Mouse (Mus musculus): ENCODE measurements around the gene Rps6kb2. TPM values are rescaled to one million over a fixed set of nuclear protein-coding genes. Genes with fewer than 3 reads are reported as not detected.

The Rps6kb2 gene
- polyA plus RNA-seq, 1 experiment from 2014 or later = 45.7 TPM

- peak overlapping the region; percentile 67; the same call in 1 of the 2 replicates for H3K27ac ChIP-seq (ENCODE audit: low read depth, low read length)
Measured at GRCm38 (mm10) chr19:4121097-4121805, 41.9 kb downstream of the Rps6kb2 start.

GRCm38 (mm10) chr19:4120496-4120895, 42.7 kb downstream of the Rps6kb2 start:
- ATAC-seq (ENCODE audit: low FRiP score) (no peak), DNase-seq (ENCODE audit: low spot score) (no peak)
- Histone ChIP-seq H3K4me3 (ENCODE audit: low read depth, low read length) (peak overlapping the region; percentile 30), H3K27me3 (ENCODE audit: control insufficient read depth, insufficient read depth, low read length) (no peaks in the 10 kb centered on the region), H3K9ac (ENCODE audit: low read depth, low read length) (no peak overlapping the region), H3K4me2 (replicated peaks; ENCODE audit: low read depth, low read length) (peak overlapping the region; percentile 48; the same call in 1 of the 2 replicates), H3K36me3 (ENCODE audit: control insufficient read depth, insufficient read depth, low read length) (0 out of 2 replicates have a peak, but pooled peaks cover 2% of the 10 kb centered on the region), H3K9me3 (ENCODE audit: control insufficient read depth, low read length) (no peaks in the 10 kb centered on the region), H3K27ac (ENCODE audit: low read depth, low read length) (no peak overlapping the region), H3K4me1 (replicated peaks; ENCODE audit: control insufficient read depth, insufficient read depth, low read length) (0 out of 2 replicates have a peak, but pooled peaks cover 3% of the 10 kb centered on the region)
- 94% methylated on average over 2 of the region's 2 CpGs for WGBS

More at GRCm38 (mm10) chr19:4121097-4121805, 41.9 kb downstream of the Rps6kb2 start:
- Histone ChIP-seq H3K36me3 (ENCODE audit: control insufficient read depth, insufficient read depth, low read length) (no peaks in the 10 kb centered on the region), H3K9ac (ENCODE audit: low read depth, low read length) (peak overlapping the region; percentile 51), H3K27me3 (ENCODE audit: control insufficient read depth, insufficient read depth, low read length) (no peaks in the 10 kb centered on the region), H3K4me2 (replicated peaks; ENCODE audit: low read depth, low read length) (peak overlapping the region; percentile 48), H3K9me3 (ENCODE audit: control insufficient read depth, low read length) (no peaks in the 10 kb centered on the region), H3K4me1 (replicated peaks; ENCODE audit: control insufficient read depth, insufficient read depth, low read length) (0 out of 2 replicates have a peak, but pooled peaks cover 3% of the 10 kb centered on the region), H3K4me3 (ENCODE audit: low read depth, low read length) (peak overlapping the region; percentile 30)
- WGBS = 4% methylated on average over 38 of the region's 38 CpGs
- ATAC-seq (ENCODE audit: low FRiP score) (peak; percentile 77), DNase-seq (ENCODE audit: low spot score) (peak; percentile 99)

GRCm38 (mm10) chr19:4119716-4120487, 43.3 kb downstream of the Rps6kb2 start:
- H3K36me3 ChIP-seq (ENCODE audit: control insufficient read depth, insufficient read depth, low read length) = 0 out of 2 replicates have a peak, but pooled peaks cover 2% of the 10 kb centered on the region
- ATAC-seq (ENCODE audit: low FRiP score) (no peak), DNase-seq (ENCODE audit: low spot score) (no peak)
- H3K27me3 ChIP-seq (ENCODE audit: control insufficient read depth, insufficient read depth, low read length) = no peaks in the 10 kb centered on the region
- WGBS = 90% methylated on average over 6 of the region's 6 CpGs
- no peak overlapping the region for H3K4me2 ChIP-seq (replicated peaks; ENCODE audit: low read depth, low read length)
- no peak overlapping the region for H3K4me3 ChIP-seq (ENCODE audit: low read depth, low read length)
- H3K4me1 ChIP-seq (replicated peaks; ENCODE audit: control insufficient read depth, insufficient read depth, low read length) = 0 out of 2 replicates have a peak, but pooled peaks cover 3% of the 10 kb centered on the region
- no peak overlapping the region for H3K27ac ChIP-seq (ENCODE audit: low read depth, low read length)
- H3K9ac ChIP-seq (ENCODE audit: low read depth, low read length) = no peak overlapping the region
- no peaks in the 10 kb centered on the region for H3K9me3 ChIP-seq (ENCODE audit: control insufficient read depth, low read length)

- Histone ChIP-seq H3K4me3 (ENCODE audit: low read depth, low read length) (no peak overlapping the region), H3K4me2 (replicated peaks; ENCODE audit: low read depth, low read length) (no peak overlapping the region), H3K27ac (ENCODE audit: low read depth, low read length) (no peak overlapping the region), H3K27me3 (ENCODE audit: control insufficient read depth, insufficient read depth, low read length) (no peaks in the 10 kb centered on the region), H3K9me3 (ENCODE audit: control insufficient read depth, low read length) (no peaks in the 10 kb centered on the region), H3K4me1 (replicated peaks; ENCODE audit: control insufficient read depth, insufficient read depth, low read length) (0 out of 2 replicates have a peak, but pooled peaks cover 3% of the 10 kb centered on the region), H3K9ac (ENCODE audit: low read depth, low read length) (no peak overlapping the region), H3K36me3 (ENCODE audit: control insufficient read depth, insufficient read depth, low read length) (0 out of 2 replicates have a peak, but pooled peaks cover 2% of the 10 kb centered on the region)
- DNase-seq (ENCODE audit: low spot score) (no peak), ATAC-seq (ENCODE audit: low FRiP score) (no peak)
- 89% methylated on average over 2 of the region's 2 CpGs for WGBS
Measured at GRCm38 (mm10) chr19:4118350-4118749, 44.8 kb downstream of the Rps6kb2 start.

DNA sequence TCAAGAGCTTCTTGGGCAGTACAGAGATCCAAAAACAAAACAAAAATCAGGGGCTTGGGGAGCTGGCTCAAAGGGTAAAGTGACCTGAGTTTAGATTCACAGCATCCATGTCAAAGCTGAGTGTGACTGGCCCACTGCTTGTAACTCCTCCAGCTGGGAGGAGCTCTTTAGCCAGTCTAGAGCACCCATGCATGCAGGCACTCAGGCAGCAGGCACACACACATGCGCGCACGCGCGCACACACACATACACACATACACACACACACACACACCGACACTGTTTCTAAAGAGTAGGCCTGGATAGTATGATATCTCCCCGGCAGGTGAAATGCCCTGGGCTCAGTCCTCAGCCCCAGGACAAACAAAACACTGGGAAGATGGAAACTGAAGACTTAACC, 46.1 kb downstream of the Rps6kb2 start:
- no peak overlapping the region for H3K4me3 ChIP-seq (ENCODE audit: low read depth, low read length)
- H3K36me3 ChIP-seq (ENCODE audit: control insufficient read depth, insufficient read depth, low read length) = 0 out of 2 replicates have a peak, but pooled peaks cover 2% of the 10 kb centered on the region
- H3K27ac ChIP-seq (ENCODE audit: low read depth, low read length) = no peak overlapping the region
- no peak overlapping the region for H3K9ac ChIP-seq (ENCODE audit: low read depth, low read length)
- ATAC-seq (ENCODE audit: low FRiP score) = no peak
- no peak for DNase-seq (ENCODE audit: low spot score)
- H3K4me2 ChIP-seq (replicated peaks; ENCODE audit: low read depth, low read length) = no peak overlapping the region
- WGBS = 97% methylated on average over 7 of the region's 7 CpGs
- no peaks in the 10 kb centered on the region for H3K9me3 ChIP-seq (ENCODE audit: control insufficient read depth, low read length)
- 0 out of 2 replicates have a peak, but pooled peaks cover 3% of the 10 kb centered on the region for H3K4me1 ChIP-seq (replicated peaks; ENCODE audit: control insufficient read depth, insufficient read depth, low read length)
- no peaks in the 10 kb centered on the region for H3K27me3 ChIP-seq (ENCODE audit: control insufficient read depth, insufficient read depth, low read length)

DNA sequence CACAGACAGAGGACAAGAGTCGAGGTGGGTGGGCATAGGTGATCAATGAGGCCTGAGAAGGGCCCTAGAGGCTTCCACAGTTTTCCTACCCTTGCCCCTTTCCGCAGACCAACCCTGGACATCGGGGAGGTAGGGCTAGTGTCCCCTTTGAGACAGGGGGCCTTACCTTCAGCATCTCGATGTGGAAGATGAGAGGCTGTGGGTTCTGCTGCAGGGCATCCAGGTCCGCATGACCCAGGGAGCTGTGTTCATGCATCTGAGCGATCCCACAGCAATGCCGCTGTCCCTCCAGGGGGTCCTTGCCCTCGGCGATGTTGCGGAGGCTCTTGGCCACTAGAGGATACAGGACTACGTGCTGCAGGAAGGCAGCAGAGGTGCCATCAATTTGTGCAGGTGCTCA, 47.3 kb downstream of the Rps6kb2 start:
- WGBS = 88% methylated on average over 11 of the region's 11 CpGs
- 0 out of 2 replicates have a peak, but pooled peaks cover 3% of the 10 kb centered on the region for H3K4me1 ChIP-seq (replicated peaks; ENCODE audit: control insufficient read depth, insufficient read depth, low read length)
- H3K4me3 ChIP-seq (ENCODE audit: low read depth, low read length) = no peak overlapping the region
- H3K4me2 ChIP-seq (replicated peaks; ENCODE audit: low read depth, low read length) = no peak overlapping the region
- DNase-seq (ENCODE audit: low spot score) = no peak
- H3K27ac ChIP-seq (ENCODE audit: low read depth, low read length) = no peak overlapping the region
- H3K36me3 ChIP-seq (ENCODE audit: control insufficient read depth, insufficient read depth, low read length) = 0 out of 2 replicates have a peak, but pooled peaks cover 2% of the 10 kb centered on the region
- H3K9ac ChIP-seq (ENCODE audit: low read depth, low read length) = no peak overlapping the region
- H3K27me3 ChIP-seq (ENCODE audit: control insufficient read depth, insufficient read depth, low read length) = no peaks in the 10 kb centered on the region
- no peak for ATAC-seq (ENCODE audit: low FRiP score)
- no peaks in the 10 kb centered on the region for H3K9me3 ChIP-seq (ENCODE audit: control insufficient read depth, low read length)

DNA sequence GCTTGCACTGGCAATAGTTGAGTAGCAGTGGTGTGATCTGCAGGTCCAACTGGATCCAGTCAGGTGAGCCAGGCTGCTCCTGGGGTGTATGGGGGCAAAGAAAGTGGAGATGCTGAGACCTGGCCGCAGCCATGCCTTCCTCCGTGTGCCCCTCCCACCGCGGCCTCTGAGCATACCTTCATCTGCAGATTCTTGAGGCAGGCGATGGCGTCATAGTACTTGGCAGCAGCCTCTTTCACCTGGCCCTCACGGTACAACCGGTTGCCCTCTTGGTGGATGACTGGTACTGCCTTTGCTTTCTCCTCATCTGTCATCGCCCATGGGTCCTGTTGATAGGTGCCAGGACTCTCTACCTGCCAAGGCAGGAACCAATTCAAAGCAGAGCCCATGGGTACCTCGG, 48.0 kb downstream of the Rps6kb2 start:
- H3K4me3 ChIP-seq (ENCODE audit: low read depth, low read length) = no peak overlapping the region
- no peak overlapping the region for H3K9ac ChIP-seq (ENCODE audit: low read depth, low read length)
- no peaks in the 10 kb centered on the region for H3K4me1 ChIP-seq (replicated peaks; ENCODE audit: control insufficient read depth, insufficient read depth, low read length)
- H3K36me3 ChIP-seq (ENCODE audit: control insufficient read depth, insufficient read depth, low read length) = 0 out of 2 replicates have a peak, but pooled peaks cover 2% of the 10 kb centered on the region
- ATAC-seq (ENCODE audit: low FRiP score) (no peak), DNase-seq (ENCODE audit: low spot score) (no peak)
- H3K27me3 ChIP-seq (ENCODE audit: control insufficient read depth, insufficient read depth, low read length) = no peaks in the 10 kb centered on the region
- H3K27ac ChIP-seq (ENCODE audit: low read depth, low read length) = no peak overlapping the region
- WGBS = 97% methylated on average over 10 of the region's 10 CpGs
- H3K9me3 ChIP-seq (ENCODE audit: control insufficient read depth, low read length) = no peaks in the 10 kb centered on the region
- no peak overlapping the region for H3K4me2 ChIP-seq (replicated peaks; ENCODE audit: low read depth, low read length)

GRCm38 (mm10) chr19:4114551-4114950, 48.6 kb downstream of the Rps6kb2 start:
- H3K4me1 ChIP-seq (replicated peaks; ENCODE audit: control insufficient read depth, insufficient read depth, low read length) = no peaks in the 10 kb centered on the region
- H3K36me3 ChIP-seq (ENCODE audit: control insufficient read depth, insufficient read depth, low read length) = 0 out of 2 replicates have a peak, but pooled peaks cover 2% of the 10 kb centered on the region
- 92% methylated on average over 10 of the region's 10 CpGs for WGBS
- H3K4me2 ChIP-seq (replicated peaks; ENCODE audit: low read depth, low read length) = no peak overlapping the region
- ATAC-seq (ENCODE audit: low FRiP score) = no peak
- no peak overlapping the region for H3K4me3 ChIP-seq (ENCODE audit: low read depth, low read length)
- no peak for DNase-seq (ENCODE audit: low spot score)
- no peaks in the 10 kb centered on the region for H3K27me3 ChIP-seq (ENCODE audit: control insufficient read depth, insufficient read depth, low read length)
- no peaks in the 10 kb centered on the region for H3K9me3 ChIP-seq (ENCODE audit: control insufficient read depth, low read length)
- H3K27ac ChIP-seq (ENCODE audit: low read depth, low read length) = no peak overlapping the region
- no peak overlapping the region for H3K9ac ChIP-seq (ENCODE audit: low read depth, low read length)

All from hindbrain, embryonic 11.5 days (tissue).